Mouse (Mus musculus) right cerebral cortex, postnatal 14 days (tissue): ENCODE data around the gene Zhx3.

ENCODE experiments used
- DNase-seq: peaks from one replicate; pipeline ENCODE4 v3.0.0; 2022

The Zhx3 gene

GRCm38 (mm10) chr2:160746637-160747036 is 126.2 kb downstream of the Zhx3 start:
- DNase-seq: no peak

GRCm38 (mm10) chr2:160745497-160745896 is 127.3 kb downstream of the Zhx3 start:
- no peak for DNase-seq

GRCm38 (mm10) chr2:160744823-160745210 is 128.0 kb downstream of the Zhx3 start:
- DNase-seq: no peak

- DNase-seq: peak; percentile 74
Measured at GRCm38 (mm10) chr2:160744040-160744822, 128.6 kb downstream of the Zhx3 start.

GRCm38 (mm10) chr2:160742161-160742609 is 130.6 kb downstream of the Zhx3 start:
- DNase-seq: no peak

GRCm38 (mm10) chr2:160741580-160741979 is 131.2 kb downstream of the Zhx3 start:
- no peak for DNase-seq

GRCm38 (mm10) chr2:160740521-160741156 is 132.2 kb downstream of the Zhx3 start:
- no peak for DNase-seq

GRCm38 (mm10) chr2:160739647-160740356 is 133.0 kb downstream of the Zhx3 start:
- DNase-seq: no peak

GRCm38 (mm10) chr2:160738354-160738753 is 134.4 kb downstream of the Zhx3 start:
- DNase-seq: no peak

GRCm38 (mm10) chr2:160736466-160736865 is 136.3 kb downstream of the Zhx3 start:
- no peak for DNase-seq

GRCm38 (mm10) chr2:160735706-160736310 is 137.0 kb downstream of the Zhx3 start:
- DNase-seq: no peak

GRCm38 (mm10) chr2:160734331-160734730 is 138.5 kb downstream of the Zhx3 start:
- no peak for DNase-seq

GRCm38 (mm10) chr2:160733131-160733531 is 139.7 kb downstream of the Zhx3 start:
- DNase-seq: no peak

- DNase-seq: no peak
Measured at GRCm38 (mm10) chr2:160732420-160732995, 140.3 kb downstream of the Zhx3 start.

- DNase-seq: peak; percentile 69
Measured at GRCm38 (mm10) chr2:160731839-160732261, 140.9 kb downstream of the Zhx3 start.

GRCm38 (mm10) chr2:160731117-160731838 is 141.5 kb downstream of the Zhx3 start, which contains the start of gene Plcg1:
Gene Plcg1, plus strand, starts transcription at chr2:160731300.
- DNase-seq: peak; percentile 95

- no peak for DNase-seq
Measured at GRCm38 (mm10) chr2:160730797-160731116, 142.0 kb downstream of the Zhx3 start.

- no peak for DNase-seq
Measured at GRCm38 (mm10) chr2:160729851-160730796, 142.7 kb downstream of the Zhx3 start.

- DNase-seq: no peak
Measured at GRCm38 (mm10) chr2:160729436-160729835, 143.4 kb downstream of the Zhx3 start.

- peak; percentile 30 for DNase-seq
Measured at GRCm38 (mm10) chr2:160728972-160729371, 143.8 kb downstream of the Zhx3 start.
